Mouse (Mus musculus): ENCODE results near the gene Dffa.
A peak's percentile ranks its signal among the peaks of the same experiment; 100 is the strongest.
"Not testable (repeated sequence)": the region's sequence is repeated elsewhere in the genome, so short reads cannot be mapped to it uniquely, and the experiment has no call there.

Gene Dffa

GRCm38 (mm10) chr4:149099369-149100017, 4.5 kb upstream of the Dffa start, which contains the start of gene Pex14:
Gene Pex14 (minus strand): TSS chr4:149099876.
- peak; percentile 92 to 93 for DNase-seq

- not testable (repeated sequence) for DNase-seq
Measured at GRCm38 (mm10) chr4:149100449-149100848, 3.5 kb upstream of the Dffa start.

GRCm38 (mm10) chr4:149101456-149101855, 2.5 kb upstream of the Dffa start:
- no peak for DNase-seq

GRCm38 (mm10) chr4:149119978-149120562, 16.1 kb downstream of the Dffa start:
- not testable (repeated sequence) for DNase-seq

GRCm38 (mm10) chr4:149123432-149123831, 19.5 kb downstream of the Dffa start:
- no peak for DNase-seq

GRCm38 (mm10) chr4:149125341-149126114, 21.6 kb downstream of the Dffa start:
- no peak for DNase-seq

- DNase-seq = no peak
Measured at GRCm38 (mm10) chr4:149126115-149126509, 22.2 kb downstream of the Dffa start.

GRCm38 (mm10) chr4:149126663-149127062, 22.7 kb downstream of the Dffa start, which contains the start of gene Cort:
Gene Cort (minus strand): TSS chr4:149126763.
- DNase-seq = no peak

- no peak for DNase-seq
Measured at GRCm38 (mm10) chr4:149128467-149128866, 24.5 kb downstream of the Dffa start.

- no peak for DNase-seq
Measured at GRCm38 (mm10) chr4:149131021-149131752, 27.2 kb downstream of the Dffa start.

GRCm38 (mm10) chr4:149131789-149132565, 28.0 kb downstream of the Dffa start:
- DNase-seq = peak in 1 of 2 experiments; percentile 25

GRCm38 (mm10) chr4:149133395-149133794, 29.4 kb downstream of the Dffa start:
- no peak for DNase-seq

- no peak for DNase-seq
Measured at GRCm38 (mm10) chr4:149136116-149136850, 32.3 kb downstream of the Dffa start.

- DNase-seq = peak; percentile 83 to 88
Measured at GRCm38 (mm10) chr4:149136982-149137770, 33.2 kb downstream of the Dffa start, which contains the start of gene Cenps. Gene Cenps (minus strand): TSS chr4:149137629.

- DNase-seq = no peak
Measured at GRCm38 (mm10) chr4:149138515-149138914, 34.6 kb downstream of the Dffa start.

GRCm38 (mm10) chr4:149143594-149143993, 39.6 kb downstream of the Dffa start:
- DNase-seq = no peak

- peak; percentile 76 to 79 for DNase-seq
Measured at GRCm38 (mm10) chr4:149144459-149144858, 40.5 kb downstream of the Dffa start.

GRCm38 (mm10) chr4:149145151-149145550, 41.2 kb downstream of the Dffa start:
- no peak for DNase-seq

- no peak for DNase-seq
Measured at GRCm38 (mm10) chr4:149147528-149147927, 43.6 kb downstream of the Dffa start.

- no peak for DNase-seq
Measured at GRCm38 (mm10) chr4:149148084-149148483, 44.1 kb downstream of the Dffa start.

Measured in lung, adult 18-20 months (tissue).